Mouse (Mus musculus): ENCODE results near the gene Hist1h4i. TPM values are rescaled to one million over a fixed set of nuclear protein-coding genes. Genes with fewer than 3 reads are reported as not detected.

Gene Hist1h4i
- polyA plus RNA-seq, 1 experiment from 2014 or later: 31.9 TPM

DNA sequence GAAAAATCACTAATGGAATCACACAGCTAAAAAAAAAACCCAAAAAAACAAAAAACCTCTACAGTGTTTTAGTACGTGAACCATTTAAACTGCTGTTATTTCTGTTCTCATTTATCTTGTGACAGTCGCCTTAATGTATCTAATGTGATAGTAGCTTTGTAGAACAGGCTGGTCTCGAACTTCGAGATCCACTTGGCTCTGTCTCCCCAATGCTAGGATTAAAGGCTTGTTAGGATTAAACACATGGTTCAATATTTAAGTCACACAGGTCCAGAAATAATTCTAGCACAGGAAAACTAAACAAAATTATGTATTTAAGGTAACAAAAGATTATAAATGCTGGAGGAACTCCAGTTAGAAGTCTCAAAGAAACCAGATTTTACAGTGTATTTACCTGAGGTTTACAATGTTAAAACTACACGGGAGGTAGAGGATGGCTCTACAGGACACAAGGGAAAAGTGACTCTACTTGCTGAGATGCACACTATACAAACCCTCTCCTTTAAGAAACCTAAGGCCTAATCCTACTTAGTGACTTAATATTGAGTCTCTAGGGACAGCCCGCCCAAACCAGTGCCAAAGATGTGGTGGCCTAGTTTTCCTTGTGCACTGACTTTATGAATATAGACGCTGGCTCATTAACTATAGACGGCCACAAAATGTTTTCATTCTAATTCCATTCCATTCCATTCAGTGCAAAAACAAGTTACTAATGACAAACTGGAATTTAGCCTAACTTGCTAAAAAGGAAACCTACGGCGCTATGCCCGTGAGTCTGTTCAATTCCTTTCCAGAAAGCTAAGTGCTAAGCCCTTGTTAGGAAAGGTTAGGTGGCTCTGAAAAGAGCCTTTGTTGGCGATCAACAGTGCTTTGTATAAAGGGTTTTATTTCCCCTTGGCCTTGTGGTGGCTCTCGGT is 747 bp upstream of the Hist1h4i start:
- Histone ChIP-seq H3K4me3 (ENCODE audit: low read depth, low read length) (peak overlapping the region; percentile 42), H3K27me3 (ENCODE audit: control insufficient read depth, insufficient read depth, low read length) (no peaks in the 10 kb centered on the region), H3K9ac (replicated peaks; ENCODE audit: low read length) (peak overlapping the region; percentile 73), H3K36me3 (replicated peaks; ENCODE audit: control insufficient read depth, insufficient read depth, low read depth, low read length) (no peaks in the 10 kb centered on the region), H3K4me1 (ENCODE audit: control insufficient read depth, insufficient read depth, low read length) (no peaks in the 10 kb centered on the region), H3K9me3 (replicated peaks; ENCODE audit: control insufficient read depth, low read length) (no peaks in the 10 kb centered on the region), H3K4me2 (ENCODE audit: low read depth, low read length) (peak overlapping the region; percentile 72), H3K27ac (replicated peaks; ENCODE audit: low read depth, low read length) (peak overlapping the region; percentile 97)
- ATAC-seq (replicated peaks; ENCODE audit: insufficient number of reproducible peaks, low FRiP score, low TSS enrichment, low read depth) (no peak), DNase-seq (ENCODE audit: low spot score) (peak; percentile 70)
- WGBS: 3% methylated on average over 13 of the region's 13 CpGs

DNA sequence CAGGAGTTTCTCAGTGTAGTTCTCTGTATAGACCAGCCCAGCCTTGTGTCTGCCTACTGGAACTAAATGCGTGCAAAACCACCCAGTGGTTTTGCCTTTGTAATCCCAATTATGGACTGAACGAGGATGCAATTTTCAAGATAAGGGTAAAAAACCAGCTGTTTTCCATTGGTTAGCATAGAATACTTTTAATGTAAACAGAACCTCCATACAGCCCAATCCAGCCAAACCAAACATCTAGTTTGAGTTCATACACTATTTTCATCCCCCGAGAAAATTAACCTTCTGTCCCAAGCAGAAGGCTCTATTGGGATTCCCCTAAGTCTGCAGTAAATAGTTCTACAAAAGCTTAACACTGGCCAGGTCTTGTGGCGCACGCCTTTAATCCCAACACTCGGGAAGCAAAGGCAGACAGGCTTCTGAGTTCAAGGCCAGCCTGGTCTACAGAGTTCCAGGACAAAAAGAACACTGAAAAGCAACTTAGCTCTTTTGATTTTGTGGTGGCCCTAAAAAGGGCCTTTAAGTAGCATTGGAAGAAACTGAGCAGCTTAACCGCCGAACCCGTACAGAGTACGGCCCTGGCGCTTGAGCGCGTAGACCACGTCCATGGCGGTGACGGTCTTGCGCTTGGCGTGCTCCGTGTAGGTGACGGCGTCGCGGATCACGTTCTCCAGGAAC is 559 bp downstream of the Hist1h4i start:
- H3K9me3 ChIP-seq (replicated peaks; ENCODE audit: control insufficient read depth, low read length): no peaks in the 10 kb centered on the region
- H3K36me3 ChIP-seq (replicated peaks; ENCODE audit: control insufficient read depth, insufficient read depth, low read depth, low read length): no peaks in the 10 kb centered on the region
- H3K4me2 ChIP-seq (ENCODE audit: low read depth, low read length): peak overlapping the region; percentile 72
- H3K4me1 ChIP-seq (ENCODE audit: control insufficient read depth, insufficient read depth, low read length): no peaks in the 10 kb centered on the region
- ATAC-seq (replicated peaks; ENCODE audit: insufficient number of reproducible peaks, low FRiP score, low TSS enrichment, low read depth) (peak; percentile 2; the same call in 1 of the 2 replicates), DNase-seq (ENCODE audit: low spot score) (peak; percentile 75)
- under 1% methylated on average over 15 of the region's 24 CpGs for whole genome bisulfite sequencing
- H3K4me3 ChIP-seq (ENCODE audit: low read depth, low read length): peak overlapping the region; percentile 42
- H3K9ac ChIP-seq (replicated peaks; ENCODE audit: low read length): peak overlapping the region; percentile 67
- H3K27ac ChIP-seq (replicated peaks; ENCODE audit: low read depth, low read length): peak overlapping the region; percentile 97
- no peaks in the 10 kb centered on the region for H3K27me3 ChIP-seq (ENCODE audit: control insufficient read depth, insufficient read depth, low read length)

DNA sequence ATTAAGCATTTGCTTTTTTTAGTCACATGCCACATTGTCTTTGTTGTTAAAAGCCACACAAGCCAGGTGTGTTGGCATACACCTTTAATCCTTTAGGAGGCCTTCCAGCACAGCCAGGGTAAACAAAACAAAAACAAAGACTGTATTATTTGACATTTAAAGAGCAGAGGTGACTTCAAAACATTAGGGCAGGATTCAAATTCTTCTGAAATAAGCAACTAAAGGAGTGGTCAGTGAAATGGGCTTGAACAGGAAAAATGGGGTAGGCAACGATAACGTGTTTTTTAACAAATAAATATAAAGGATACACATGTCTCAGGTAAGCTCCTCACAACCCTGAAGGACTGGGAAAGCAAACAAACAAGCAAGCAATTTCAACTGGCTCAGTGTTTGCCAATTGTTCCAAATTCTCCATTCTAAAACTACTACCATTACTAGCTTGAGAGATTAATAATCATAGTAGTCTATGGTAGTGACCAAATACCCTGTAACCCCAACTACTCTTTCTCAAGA is 1.2 kb downstream of the Hist1h4i start:
- WGBS: 2% methylated on average over 2 of the region's 2 CpGs
- ATAC-seq (replicated peaks; ENCODE audit: insufficient number of reproducible peaks, low FRiP score, low TSS enrichment, low read depth): no peak
- H3K9ac ChIP-seq (replicated peaks; ENCODE audit: low read length): peak overlapping the region; percentile 67

GRCm38 (mm10) chr13:22039364-22039763 is 1.8 kb downstream of the Hist1h4i start:
- Histone ChIP-seq H3K4me2 (ENCODE audit: low read depth, low read length) (no peak overlapping the region; the same call in 1 of the 2 replicates), H3K9me3 (replicated peaks; ENCODE audit: control insufficient read depth, low read length) (no peaks in the 10 kb centered on the region), H3K27ac (replicated peaks; ENCODE audit: low read depth, low read length) (no peak overlapping the region), H3K4me3 (ENCODE audit: low read depth, low read length) (no peak overlapping the region), H3K27me3 (ENCODE audit: control insufficient read depth, insufficient read depth, low read length) (no peaks in the 10 kb centered on the region), H3K4me1 (ENCODE audit: control insufficient read depth, insufficient read depth, low read length) (no peaks in the 10 kb centered on the region), H3K9ac (replicated peaks; ENCODE audit: low read length) (no peak overlapping the region), H3K36me3 (replicated peaks; ENCODE audit: control insufficient read depth, insufficient read depth, low read depth, low read length) (no peaks in the 10 kb centered on the region)
- DNase-seq (ENCODE audit: low spot score) (no peak), ATAC-seq (replicated peaks; ENCODE audit: insufficient number of reproducible peaks, low FRiP score, low TSS enrichment, low read depth) (no peak)
- 59% methylated on average over 5 of the region's 5 CpGs for WGBS

More for the DNA sequence above, 1.2 kb downstream of the Hist1h4i start:
- H3K36me3 ChIP-seq (replicated peaks; ENCODE audit: control insufficient read depth, insufficient read depth, low read depth, low read length): no peaks in the 10 kb centered on the region
- peak overlapping the region; percentile 42 for H3K4me3 ChIP-seq (ENCODE audit: low read depth, low read length)
- H3K4me2 ChIP-seq (ENCODE audit: low read depth, low read length): peak overlapping the region; percentile 72
- peak; percentile 46 for DNase-seq (ENCODE audit: low spot score)
- H3K9me3 ChIP-seq (replicated peaks; ENCODE audit: control insufficient read depth, low read length): no peaks in the 10 kb centered on the region
- H3K27ac ChIP-seq (replicated peaks; ENCODE audit: low read depth, low read length): peak overlapping the region; percentile 97
- H3K27me3 ChIP-seq (ENCODE audit: control insufficient read depth, insufficient read depth, low read length): no peaks in the 10 kb centered on the region
- no peaks in the 10 kb centered on the region for H3K4me1 ChIP-seq (ENCODE audit: control insufficient read depth, insufficient read depth, low read length)

DNA sequence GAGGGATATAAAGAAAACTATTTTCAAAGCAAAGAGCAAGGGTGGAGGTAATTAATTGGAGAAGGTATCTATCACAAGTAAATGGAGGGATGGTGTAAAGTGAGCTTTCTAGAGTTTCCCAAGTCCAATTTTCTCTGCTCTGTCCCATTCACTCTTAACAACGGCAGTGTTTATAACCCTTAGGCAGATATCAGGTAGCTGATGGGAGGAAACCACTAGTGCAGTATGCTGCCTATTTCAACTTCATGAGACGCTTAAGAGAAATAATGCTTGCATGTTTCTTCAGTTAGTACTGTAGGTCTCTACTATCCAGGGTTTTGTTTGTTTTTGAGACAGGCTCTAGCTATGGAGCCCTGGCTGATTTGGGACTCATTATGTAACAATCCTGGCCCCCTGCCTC is 3.7 kb downstream of the Hist1h4i start:
- no peak for DNase-seq (ENCODE audit: low spot score)
- Histone ChIP-seq H3K4me3 (ENCODE audit: low read depth, low read length) (no peak overlapping the region), H3K4me2 (ENCODE audit: low read depth, low read length) (no peak overlapping the region), H3K36me3 (replicated peaks; ENCODE audit: control insufficient read depth, insufficient read depth, low read depth, low read length) (no peaks in the 10 kb centered on the region), H3K4me1 (ENCODE audit: control insufficient read depth, insufficient read depth, low read length) (no peaks in the 10 kb centered on the region), H3K9me3 (replicated peaks; ENCODE audit: control insufficient read depth, low read length) (no peaks in the 10 kb centered on the region), H3K9ac (replicated peaks; ENCODE audit: low read length) (no peak overlapping the region), H3K27me3 (ENCODE audit: control insufficient read depth, insufficient read depth, low read length) (no peaks in the 10 kb centered on the region), H3K27ac (replicated peaks; ENCODE audit: low read depth, low read length) (0 out of 2 replicates have a peak overlapping the region, but pooled peaks have one; percentile 22)
- ATAC-seq (replicated peaks; ENCODE audit: insufficient number of reproducible peaks, low FRiP score, low TSS enrichment, low read depth): no peak
- 62% methylated on average over 2 of the region's 2 CpGs for WGBS

DNA sequence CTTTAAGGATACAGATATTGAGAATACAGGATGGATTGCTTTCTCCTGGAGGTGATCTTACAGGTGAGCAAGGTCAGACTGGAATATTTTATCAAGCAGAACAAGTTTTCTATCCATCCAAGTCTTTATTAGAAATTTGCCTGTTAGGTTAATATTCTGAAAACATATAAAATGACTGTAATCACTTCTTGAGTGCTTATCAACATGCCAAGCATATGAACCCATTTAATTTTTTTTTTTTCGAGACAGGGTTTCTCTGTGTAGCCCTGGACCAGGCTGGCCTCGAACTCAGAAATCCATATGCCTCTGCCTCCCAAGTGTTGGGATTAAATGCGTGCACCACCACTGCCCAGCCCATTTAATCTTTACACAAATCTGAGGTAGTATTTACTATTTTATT is 4.2 kb downstream of the Hist1h4i start:
- ATAC-seq (replicated peaks; ENCODE audit: insufficient number of reproducible peaks, low FRiP score, low TSS enrichment, low read depth) (no peak), DNase-seq (ENCODE audit: low spot score) (no peak)
- H3K4me3 ChIP-seq (ENCODE audit: low read depth, low read length): no peak overlapping the region
- 66% methylated on average over 3 of the region's 3 CpGs for WGBS
- no peaks in the 10 kb centered on the region for H3K4me1 ChIP-seq (ENCODE audit: control insufficient read depth, insufficient read depth, low read length)
- no peaks in the 10 kb centered on the region for H3K36me3 ChIP-seq (replicated peaks; ENCODE audit: control insufficient read depth, insufficient read depth, low read depth, low read length)
- H3K9ac ChIP-seq (replicated peaks; ENCODE audit: low read length): peak overlapping the region; percentile 50
- H3K4me2 ChIP-seq (ENCODE audit: low read depth, low read length): peak overlapping the region; percentile 46
- H3K27me3 ChIP-seq (ENCODE audit: control insufficient read depth, insufficient read depth, low read length): no peaks in the 10 kb centered on the region
- peak overlapping the region; percentile 75 for H3K27ac ChIP-seq (replicated peaks; ENCODE audit: low read depth, low read length)
- H3K9me3 ChIP-seq (replicated peaks; ENCODE audit: control insufficient read depth, low read length): no peaks in the 10 kb centered on the region

GRCm38 (mm10) chr13:22036149-22036956 is 4.8 kb downstream of the Hist1h4i start:
- H3K9ac ChIP-seq (replicated peaks; ENCODE audit: low read length): peak overlapping the region; percentile 50
- WGBS: 3% methylated on average over 19 of the region's 23 CpGs
- ATAC-seq (replicated peaks; ENCODE audit: insufficient number of reproducible peaks, low FRiP score, low TSS enrichment, low read depth): peak; percentile 0; the same call in 1 of the 2 replicates

More at GRCm38 (mm10) chr13:22036149-22036956, 4.8 kb downstream of the Hist1h4i start:
- Histone ChIP-seq H3K4me3 (ENCODE audit: low read depth, low read length) (peak overlapping the region; percentile 34), H3K9me3 (replicated peaks; ENCODE audit: control insufficient read depth, low read length) (no peaks in the 10 kb centered on the region), H3K4me2 (ENCODE audit: low read depth, low read length) (peak overlapping the region; percentile 46), H3K27me3 (ENCODE audit: control insufficient read depth, insufficient read depth, low read length) (no peaks in the 10 kb centered on the region), H3K36me3 (replicated peaks; ENCODE audit: control insufficient read depth, insufficient read depth, low read depth, low read length) (no peaks in the 10 kb centered on the region), H3K27ac (replicated peaks; ENCODE audit: low read depth, low read length) (peak overlapping the region; percentile 75), H3K4me1 (ENCODE audit: control insufficient read depth, insufficient read depth, low read length) (no peaks in the 10 kb centered on the region)
- DNase-seq (ENCODE audit: low spot score): peak; percentile 69

All from embryonic facial prominence, embryonic 11.5 days (tissue).